Mouse (Mus musculus): ENCODE results near the gene Arid4a. TPM values are rescaled to one million over a fixed set of nuclear protein-coding genes. Genes with fewer than 3 reads are reported as not detected.

The Arid4a gene
- polyA plus RNA-seq (2014; fragmentation: Nextera tagmentation; extraction: Ambion mirVana) = 35.7 and 38.1 TPM in 2 replicates

DNA sequence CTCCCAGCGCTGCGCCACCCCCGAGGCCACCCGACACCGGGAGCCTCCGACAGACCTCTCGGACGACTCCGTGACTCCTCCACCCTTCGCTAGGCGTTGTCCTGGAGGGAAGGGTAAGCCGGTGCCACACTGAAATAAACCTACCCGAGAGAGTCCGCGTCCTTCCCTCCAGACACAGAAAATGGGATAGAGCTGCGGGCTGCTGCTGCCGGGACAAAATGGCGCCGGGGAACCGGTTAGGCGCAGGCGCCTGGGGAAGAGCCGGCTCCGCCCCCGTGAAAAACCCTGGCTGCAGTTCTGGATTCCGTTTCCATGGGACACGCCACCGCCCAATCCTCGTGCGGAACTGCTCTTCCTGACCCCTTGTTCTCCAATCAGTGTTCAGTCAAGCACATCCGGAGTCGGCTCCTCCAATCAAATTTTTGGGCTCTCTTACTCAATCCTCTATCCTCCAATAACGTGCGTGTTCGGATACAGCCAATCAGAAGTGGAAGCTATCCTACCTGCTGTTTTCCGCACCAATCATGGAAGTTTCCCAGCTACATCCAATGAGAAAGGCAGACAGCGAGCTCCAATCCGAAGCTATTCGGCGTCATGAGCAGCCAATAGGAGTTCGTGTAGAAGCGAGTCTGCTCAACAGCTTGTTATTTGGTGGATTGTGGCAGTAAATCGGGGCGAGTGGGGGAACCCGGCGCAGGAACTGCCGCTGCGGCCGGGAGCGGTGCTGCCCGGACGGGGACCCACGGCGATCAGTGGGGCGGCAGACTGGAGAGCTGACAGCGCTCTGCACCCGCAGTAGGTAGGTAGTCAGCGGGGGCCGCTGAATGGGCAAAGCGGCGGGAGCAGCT, at the start of gene Arid4a:
Gene Arid4a (plus strand): TSS at position 628 of the 848 bp plus-strand sequence.
- DNase-seq (ENCODE audit: low spot score) = peak; percentile 97
- ATAC-seq (replicated peaks; ENCODE audit: low FRiP score) = peak; percentile 97
- peak within 1 kb of the TSS; percentile 98 for H3K4me3 ChIP-seq (ENCODE audit: low read depth, low read length)
- peak within 1 kb of the TSS; percentile 88 for H3K9ac ChIP-seq (ENCODE audit: low read length)
- H3K9me3 ChIP-seq (ENCODE audit: control insufficient read depth, low read length) = no peaks in the 10 kb centered on the region
- H3K4me2 ChIP-seq (ENCODE audit: low read depth, low read length, severe bottlenecking) = peak within 1 kb of the TSS; percentile 69
- H3K27ac ChIP-seq (ENCODE audit: low read depth, low read length) = peak within 1 kb of the TSS; percentile 95
- H3K36me3 ChIP-seq (ENCODE audit: control insufficient read depth, insufficient read depth, low read length) = no peaks in the 10 kb centered on the region
- under 1% methylated on average over 61 of the region's 61 CpGs for WGBS
- peaks cover 5% of the 10 kb centered on the region; the same call in 1 of the 2 replicates for H3K4me1 ChIP-seq (replicated peaks; ENCODE audit: control insufficient read depth, insufficient read depth, low read length)
- H3K27me3 ChIP-seq (ENCODE audit: control insufficient read depth, insufficient read depth, low read length) = no peaks in the 10 kb centered on the region

DNA sequence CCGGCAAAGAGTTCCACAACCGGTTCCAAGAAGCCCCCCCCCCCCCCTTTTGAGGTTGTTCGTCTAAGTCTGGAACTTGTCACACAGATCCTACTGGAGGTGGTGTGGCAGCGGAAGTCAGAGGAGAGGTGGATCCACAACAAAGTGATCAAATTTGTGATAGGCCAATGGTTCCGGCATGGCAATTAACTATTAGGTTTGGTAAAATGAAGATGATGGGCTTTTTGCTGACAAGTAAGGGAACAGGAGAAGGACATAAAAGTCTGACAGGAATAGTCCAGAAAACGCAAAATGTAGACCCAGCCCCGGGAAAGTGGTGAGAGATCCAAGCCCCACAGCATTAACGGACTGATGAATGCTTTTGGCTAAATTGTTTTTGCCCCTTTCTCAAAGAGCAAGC, 48.2 kb upstream of the Arid4a start:
- H3K9ac ChIP-seq (ENCODE audit: low read length) = peak overlapping the region; percentile 80
- H3K9me3 ChIP-seq (ENCODE audit: control insufficient read depth, low read length) = no peaks in the 10 kb centered on the region
- ATAC-seq (replicated peaks; ENCODE audit: low FRiP score) (no peak), DNase-seq (ENCODE audit: low spot score) (no peak)
- peak overlapping the region; percentile 55 for H3K4me3 ChIP-seq (ENCODE audit: low read depth, low read length)
- peak overlapping the region; percentile 45 for H3K4me2 ChIP-seq (ENCODE audit: low read depth, low read length, severe bottlenecking)
- WGBS = 45% methylated on average over 8 of the region's 8 CpGs
- H3K27me3 ChIP-seq (ENCODE audit: control insufficient read depth, insufficient read depth, low read length) = no peaks in the 10 kb centered on the region
- 0 out of 2 replicates have a peak, but pooled peaks cover 2% of the 10 kb centered on the region for H3K4me1 ChIP-seq (replicated peaks; ENCODE audit: control insufficient read depth, insufficient read depth, low read length)
- H3K36me3 ChIP-seq (ENCODE audit: control insufficient read depth, insufficient read depth, low read length) = no peaks in the 10 kb centered on the region
- peak overlapping the region; percentile 79; the same call in 1 of the 2 replicates for H3K27ac ChIP-seq (ENCODE audit: low read depth, low read length)

DNA sequence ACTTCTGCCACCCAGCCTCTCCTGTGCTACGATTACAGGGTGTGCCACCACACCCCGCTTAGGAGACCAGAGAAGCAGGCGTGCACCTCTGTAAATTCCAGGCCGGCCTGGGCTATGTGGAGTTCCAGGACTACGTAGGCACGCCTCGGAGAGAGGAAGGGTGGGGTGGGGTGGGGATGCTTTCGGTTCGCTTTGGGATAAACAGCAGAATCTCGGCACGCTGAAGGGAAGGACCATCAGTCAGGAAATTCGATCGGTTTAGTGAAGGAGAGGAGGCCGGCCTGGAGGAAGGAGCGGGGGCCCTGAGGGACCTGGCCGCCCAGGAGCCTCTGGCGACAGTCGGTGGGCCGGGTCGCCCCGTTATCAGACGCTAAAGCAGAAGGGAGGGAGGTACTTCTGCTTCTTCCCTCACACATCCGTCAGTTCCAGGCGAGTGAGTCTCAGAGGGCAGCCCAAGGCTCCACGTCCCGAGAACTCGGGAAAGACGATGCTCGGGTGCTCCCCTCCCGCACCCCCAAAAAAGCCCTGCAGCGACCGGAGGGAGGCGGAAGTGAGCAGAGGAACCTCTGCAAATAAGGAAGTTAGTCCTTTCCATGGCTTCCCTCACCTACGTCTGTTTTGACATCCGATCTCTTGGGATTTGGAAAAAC, 47.5 kb upstream of the Arid4a start:
- H3K9ac ChIP-seq (ENCODE audit: low read length) = peak overlapping the region; percentile 80
- no peaks in the 10 kb centered on the region for H3K36me3 ChIP-seq (ENCODE audit: control insufficient read depth, insufficient read depth, low read length)
- 0 out of 2 replicates have a peak, but pooled peaks cover 2% of the 10 kb centered on the region for H3K4me1 ChIP-seq (replicated peaks; ENCODE audit: control insufficient read depth, insufficient read depth, low read length)
- peak overlapping the region; percentile 45 for H3K4me2 ChIP-seq (ENCODE audit: low read depth, low read length, severe bottlenecking)
- DNase-seq (ENCODE audit: low spot score) = peak; percentile 87
- no peaks in the 10 kb centered on the region for H3K9me3 ChIP-seq (ENCODE audit: control insufficient read depth, low read length)
- under 1% methylated on average over 35 of the region's 35 CpGs for WGBS
- ATAC-seq (replicated peaks; ENCODE audit: low FRiP score) = peak; percentile 82
- H3K27me3 ChIP-seq (ENCODE audit: control insufficient read depth, insufficient read depth, low read length) = no peaks in the 10 kb centered on the region
- H3K27ac ChIP-seq (ENCODE audit: low read depth, low read length) = peak overlapping the region; percentile 79
- peak overlapping the region; percentile 55 for H3K4me3 ChIP-seq (ENCODE audit: low read depth, low read length)

DNA sequence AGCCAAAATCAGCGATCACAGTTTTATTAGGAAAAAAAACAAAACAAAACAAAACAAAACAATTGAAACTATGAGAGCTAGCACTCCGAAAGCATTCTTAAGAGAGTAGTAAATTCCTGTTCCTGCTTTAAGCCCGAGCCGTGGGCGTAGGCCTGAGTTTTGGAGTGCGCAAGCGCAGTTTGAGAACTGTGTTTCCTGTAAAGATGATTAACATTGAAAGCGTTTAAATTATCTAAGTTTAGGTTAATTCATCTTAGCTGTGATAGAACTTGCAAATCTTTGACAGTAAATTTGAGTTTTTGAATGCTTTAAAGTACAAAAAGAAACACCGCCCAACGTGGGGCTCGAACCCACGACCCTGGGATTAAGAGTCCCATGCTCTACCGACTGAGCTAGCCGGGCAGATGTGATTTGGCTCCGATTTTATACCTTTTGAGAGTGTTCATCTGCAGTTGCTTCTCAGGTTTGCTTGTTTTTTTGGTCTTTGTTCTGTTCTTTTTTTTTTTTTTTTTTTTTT, 46.9 kb upstream of the Arid4a start:
- peak overlapping the region; percentile 55 for H3K4me3 ChIP-seq (ENCODE audit: low read depth, low read length)
- H3K4me2 ChIP-seq (ENCODE audit: low read depth, low read length, severe bottlenecking) = peak overlapping the region; percentile 45
- H3K27ac ChIP-seq (ENCODE audit: low read depth, low read length) = peak overlapping the region; percentile 79
- no peaks in the 10 kb centered on the region for H3K27me3 ChIP-seq (ENCODE audit: control insufficient read depth, insufficient read depth, low read length)
- H3K9me3 ChIP-seq (ENCODE audit: control insufficient read depth, low read length) = no peaks in the 10 kb centered on the region
- DNase-seq (ENCODE audit: low spot score) = peak; percentile 90
- no peaks in the 10 kb centered on the region for H3K36me3 ChIP-seq (ENCODE audit: control insufficient read depth, insufficient read depth, low read length)
- H3K9ac ChIP-seq (ENCODE audit: low read length) = peak overlapping the region; percentile 80; the same call in 1 of the 2 replicates
- 1% methylated on average over 15 of the region's 15 CpGs for WGBS
- peak; percentile 74 for ATAC-seq (replicated peaks; ENCODE audit: low FRiP score)
- 0 out of 2 replicates have a peak, but pooled peaks cover 2% of the 10 kb centered on the region for H3K4me1 ChIP-seq (replicated peaks; ENCODE audit: control insufficient read depth, insufficient read depth, low read length)

DNA sequence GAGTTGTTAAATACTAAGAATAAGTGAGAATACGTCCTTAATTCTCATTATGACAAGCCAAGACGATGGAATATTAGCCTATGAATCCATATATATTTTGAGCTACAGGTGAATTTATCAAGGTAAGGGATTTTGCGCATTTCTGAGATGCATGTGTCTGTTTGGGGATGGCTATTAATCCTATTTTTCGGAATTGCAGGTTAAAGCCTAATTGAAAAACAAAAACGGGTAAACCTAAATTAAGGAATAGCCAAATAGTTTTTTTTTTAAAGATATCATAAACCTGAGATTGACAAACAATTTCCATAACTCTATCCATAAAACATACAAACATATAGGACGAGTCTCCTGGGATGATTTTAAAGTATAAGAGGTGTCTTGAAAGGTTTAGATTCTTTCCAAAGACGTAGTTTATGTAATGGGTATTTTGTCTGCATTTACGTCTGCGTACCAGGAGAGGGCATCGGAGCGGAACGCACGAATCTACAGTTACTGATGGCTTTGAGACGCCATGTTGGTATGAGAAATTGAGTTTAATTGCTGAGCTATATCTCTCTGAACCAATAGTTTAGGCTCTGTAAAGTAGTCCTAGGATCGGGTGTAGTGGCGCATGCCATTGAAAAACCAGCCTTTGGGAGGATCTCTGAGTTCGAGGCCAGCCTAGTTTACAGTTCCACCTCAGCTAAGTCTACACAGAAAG, 46.2 kb upstream of the Arid4a start:
- Histone ChIP-seq H3K4me2 (ENCODE audit: low read depth, low read length, severe bottlenecking) (peak overlapping the region; percentile 35; the same call in 1 of the 2 replicates), H3K27me3 (ENCODE audit: control insufficient read depth, insufficient read depth, low read length) (no peaks in the 10 kb centered on the region), H3K4me1 (replicated peaks; ENCODE audit: control insufficient read depth, insufficient read depth, low read length) (0 out of 2 replicates have a peak, but pooled peaks cover 2% of the 10 kb centered on the region), H3K9me3 (ENCODE audit: control insufficient read depth, low read length) (no peaks in the 10 kb centered on the region), H3K27ac (ENCODE audit: low read depth, low read length) (no peak overlapping the region), H3K36me3 (ENCODE audit: control insufficient read depth, insufficient read depth, low read length) (no peaks in the 10 kb centered on the region), H3K4me3 (ENCODE audit: low read depth, low read length) (peak overlapping the region; percentile 29), H3K9ac (ENCODE audit: low read length) (no peak overlapping the region)
- WGBS = 5% methylated on average over 17 of the region's 17 CpGs
- ATAC-seq (replicated peaks; ENCODE audit: low FRiP score) (no peak; the same call in 1 of the 2 replicates), DNase-seq (ENCODE audit: low spot score) (peak; percentile 78)

DNA sequence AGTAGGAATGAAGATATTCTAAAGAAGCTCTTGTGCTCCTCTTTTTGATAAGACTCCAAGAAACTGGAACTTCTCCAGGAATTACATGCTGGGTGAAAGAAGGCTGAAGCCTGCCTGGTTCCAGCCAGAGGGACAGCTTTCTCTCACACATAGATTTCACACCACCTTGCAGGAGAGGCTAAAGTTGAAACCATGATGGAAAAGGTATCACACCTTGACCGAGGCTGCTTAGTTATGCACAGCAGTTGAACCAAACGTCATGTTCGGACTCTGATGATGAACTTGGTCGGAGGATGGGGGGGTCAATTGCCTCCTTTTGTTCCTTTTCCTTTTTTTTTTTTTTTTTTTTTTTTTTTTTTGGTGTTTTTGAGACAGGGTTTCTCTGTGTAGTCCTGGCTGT, 42.0 kb upstream of the Arid4a start:
- DNase-seq (ENCODE audit: low spot score) (no peak), ATAC-seq (replicated peaks; ENCODE audit: low FRiP score) (no peak)
- peak overlapping the region; percentile 90; the same call in 1 of the 2 replicates for H3K4me3 ChIP-seq (ENCODE audit: low read depth, low read length)
- H3K27ac ChIP-seq (ENCODE audit: low read depth, low read length) = no peak overlapping the region
- H3K4me2 ChIP-seq (ENCODE audit: low read depth, low read length, severe bottlenecking) = no peak overlapping the region; the same call in 1 of the 2 replicates
- no peaks in the 10 kb centered on the region for H3K36me3 ChIP-seq (ENCODE audit: control insufficient read depth, insufficient read depth, low read length)
- WGBS = 92% methylated on average over 4 of the region's 4 CpGs
- no peaks in the 10 kb centered on the region for H3K27me3 ChIP-seq (ENCODE audit: control insufficient read depth, insufficient read depth, low read length)
- H3K9ac ChIP-seq (ENCODE audit: low read length) = no peak overlapping the region
- H3K9me3 ChIP-seq (ENCODE audit: control insufficient read depth, low read length) = no peaks in the 10 kb centered on the region
- peaks cover 5% of the 10 kb centered on the region for H3K4me1 ChIP-seq (replicated peaks; ENCODE audit: control insufficient read depth, insufficient read depth, low read length)

DNA sequence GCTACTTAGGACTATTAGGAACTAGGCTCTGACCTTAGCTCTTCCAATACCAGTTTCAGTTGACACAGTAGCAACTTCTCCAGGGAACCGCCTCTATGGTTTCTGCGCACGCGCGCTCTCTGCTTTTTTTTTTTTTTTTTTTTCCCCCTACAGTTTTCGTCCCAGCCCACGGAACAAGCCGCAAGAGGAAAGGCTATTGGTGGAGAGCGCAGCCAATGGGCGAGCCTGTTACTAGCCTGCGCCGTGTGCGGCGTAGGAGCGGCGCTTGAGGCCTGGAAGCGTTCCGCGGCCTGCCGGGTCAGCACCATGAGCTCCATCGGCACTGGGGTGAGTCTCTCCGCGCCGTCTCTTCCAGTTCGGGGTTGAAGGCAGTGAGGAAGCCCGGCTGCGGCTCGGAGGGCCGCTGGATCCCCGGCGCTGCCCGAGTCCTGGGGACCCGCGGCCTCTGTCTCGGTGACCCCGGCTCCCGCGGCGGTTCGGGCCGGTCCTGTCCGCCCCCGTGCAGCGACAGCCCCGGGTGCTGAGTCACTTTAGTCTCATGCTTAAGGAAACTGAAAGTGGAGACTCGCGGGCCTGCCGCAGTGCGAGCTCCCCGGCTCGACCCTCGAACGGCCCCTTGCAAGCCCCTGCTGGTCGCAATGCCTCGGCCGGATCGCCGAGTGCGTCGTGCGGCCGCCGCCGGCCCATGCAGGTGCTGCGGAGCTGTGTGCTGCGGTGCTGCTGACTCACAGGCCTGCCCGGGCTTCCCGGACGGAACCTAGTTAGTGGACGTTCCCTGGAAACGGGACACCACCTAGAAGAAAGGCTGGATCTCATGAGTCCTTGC, 41.1 kb upstream of the Arid4a start, which contains the start of gene Psma3:
Gene Psma3 (plus strand): TSS at position 181 of the 826 bp plus-strand sequence.
- Histone ChIP-seq H3K27ac (ENCODE audit: low read depth, low read length) (peak within 1 kb of the TSS; percentile 87), H3K36me3 (ENCODE audit: control insufficient read depth, insufficient read depth, low read length) (no peaks in the 10 kb centered on the region), H3K4me1 (replicated peaks; ENCODE audit: control insufficient read depth, insufficient read depth, low read length) (peaks cover 5% of the 10 kb centered on the region), H3K9ac (ENCODE audit: low read length) (peak within 1 kb of the TSS; percentile 93), H3K9me3 (ENCODE audit: control insufficient read depth, low read length) (no peaks in the 10 kb centered on the region), H3K4me3 (ENCODE audit: low read depth, low read length) (peak within 1 kb of the TSS; percentile 90), H3K27me3 (ENCODE audit: control insufficient read depth, insufficient read depth, low read length) (no peaks in the 10 kb centered on the region), H3K4me2 (ENCODE audit: low read depth, low read length, severe bottlenecking) (peak within 1 kb of the TSS; percentile 68)
- under 1% methylated on average over 71 of the region's 71 CpGs for WGBS
- DNase-seq (ENCODE audit: low spot score) = peak; percentile 93
- ATAC-seq (replicated peaks; ENCODE audit: low FRiP score) = peak; percentile 99

Measured in forebrain, embryonic 11.5 days (tissue).